Mouse (Mus musculus) cortical plate, adult 2 months (tissue): ENCODE measurements around the gene Elf2. TPM values are rescaled to one million over a fixed set of nuclear protein-coding genes. Genes with fewer than 3 reads are reported as not detected.
"Not testable (repeated sequence)": the region's sequence is repeated elsewhere in the genome, so short reads cannot be mapped to it uniquely, and the experiment has no call there.

Source experiments
- H3K27ac ChIP-seq: fragments of 200-500 bp; 2 replicates; pipeline ENCODE4 v1.5.1; 2012; ENCODE audit warnings: low read length, control low read depth, inconsistent platforms; ENCODE audit not compliant: insufficient read depth
- H3K4me1 ChIP-seq: fragments of 200-500 bp; 2 replicates; pipeline ENCODE4 v1.6.1; 2011; ENCODE audit warnings: low read length; ENCODE audit not compliant: control insufficient read depth, insufficient read depth
- H3K4me3 ChIP-seq: fragments of 200-500 bp; 2 replicates; pipeline ENCODE4 v1.5.1; 2011; ENCODE audit warnings: mild to moderate bottlenecking, low read length, control low read depth; ENCODE audit not compliant: insufficient read depth
- CTCF ChIP-seq: fragments of 200-500 bp; IDR thresholded peaks from 2 replicates; pipeline ENCODE4 v1.5.1; 2011; ENCODE audit warnings: mild to moderate bottlenecking, control low read depth, low read length; ENCODE audit not compliant: insufficient read depth; ENCODE audit errors: extremely low read depth
- POLR2A ChIP-seq: fragments of 200-500 bp; IDR thresholded peaks from 2 replicates; pipeline ENCODE4 v1.6.1; 2011; ENCODE audit warnings: mild to moderate bottlenecking, low read length, control low read depth; ENCODE audit not compliant: insufficient read depth; ENCODE audit errors: extremely low read depth
- polyA plus RNA-seq: library from polyadenylated mRNA; depleted of rRNA; stranded (reverse); fragments of >200 nt; gene quantifications from 2 replicates; pipeline ENCODE4 v1.2.3, GENCODE M21; 2012

The Elf2 gene
- polyA plus RNA-seq, 1 experiment: 25.9 TPM

- peaks cover 3% of the 10 kb centered on the region; the same call in 1 of the 2 replicates for H3K4me1 ChIP-seq
Measured at GRCm38 (mm10) chr3:51223556-51223955, 116.9 kb downstream of the Elf2 start.

GRCm38 (mm10) chr3:51222834-51223460 lies 117.5 kb downstream of the Elf2 start:
- Histone ChIP-seq H3K4me1 (peaks cover 3% of the 10 kb centered on the region; the same call in 1 of the 2 replicates), H3K4me3 (no peak overlapping the region), H3K27ac (no peak overlapping the region)
- TF ChIP-seq CTCF (no peak), POLR2A (no peak)

More at GRCm38 (mm10) chr3:51223556-51223955, 116.9 kb downstream of the Elf2 start:
- no peak overlapping the region for H3K27ac ChIP-seq
- TF ChIP-seq POLR2A (no peak), CTCF (no peak)
- H3K4me3 ChIP-seq: no peak overlapping the region; the same call in 1 of the 2 replicates

GRCm38 (mm10) chr3:51222302-51222701 lies 118.2 kb downstream of the Elf2 start:
- Histone ChIP-seq H3K4me3 (no peak overlapping the region), H3K4me1 (peaks cover 3% of the 10 kb centered on the region; the same call in 1 of the 2 replicates), H3K27ac (no peak overlapping the region)
- TF ChIP-seq CTCF (no peak), POLR2A (no peak)

DNA sequence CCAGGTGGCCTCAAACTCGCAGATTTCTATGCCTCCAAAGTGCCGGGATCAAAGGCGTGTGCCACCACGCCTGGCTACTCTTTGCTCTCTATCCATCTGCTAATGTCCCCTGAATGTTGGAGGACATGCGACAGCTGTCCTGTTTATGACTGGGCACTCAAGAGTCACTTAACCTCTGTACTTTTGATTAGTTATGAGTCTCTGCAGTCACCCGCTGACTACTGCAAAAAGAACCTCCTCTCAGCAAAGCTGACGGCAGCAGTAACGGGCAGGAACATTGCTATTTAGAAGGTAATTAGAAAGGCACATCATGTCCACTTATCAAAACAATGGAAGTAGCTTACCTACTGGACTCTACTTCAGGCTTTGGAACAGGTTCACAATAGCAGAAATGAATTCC lies 118.6 kb downstream of the Elf2 start:
- no peak for TF ChIP-seq POLR2A
- no peak for TF ChIP-seq CTCF
- Histone ChIP-seq H3K4me1 (peaks cover 3% of the 10 kb centered on the region; the same call in 1 of the 2 replicates), H3K27ac (no peak overlapping the region), H3K4me3 (no peak overlapping the region)

- H3K4me3 ChIP-seq: no peak overlapping the region
- TF ChIP-seq POLR2A: no peak
- no peak for TF ChIP-seq CTCF
- H3K4me1 ChIP-seq: no peaks in the 10 kb centered on the region
- H3K27ac ChIP-seq: no peak overlapping the region
Measured at GRCm38 (mm10) chr3:51220846-51221245, 119.6 kb downstream of the Elf2 start.

GRCm38 (mm10) chr3:51219213-51219612 lies 121.2 kb downstream of the Elf2 start:
- no peak for TF ChIP-seq CTCF
- TF ChIP-seq POLR2A: no peak
- Histone ChIP-seq H3K27ac (no peak overlapping the region), H3K4me3 (no peak overlapping the region), H3K4me1 (no peaks in the 10 kb centered on the region)

- not testable (repeated sequence) for H3K4me1 ChIP-seq, H3K4me3 ChIP-seq, H3K27ac ChIP-seq
Measured at GRCm38 (mm10) chr3:51218385-51218784, 122.1 kb downstream of the Elf2 start.

GRCm38 (mm10) chr3:51216351-51216750 lies 124.1 kb downstream of the Elf2 start:
- not testable (repeated sequence) for H3K27ac ChIP-seq, H3K4me3 ChIP-seq

GRCm38 (mm10) chr3:51215681-51216080 lies 124.8 kb downstream of the Elf2 start:
- no peak overlapping the region for H3K4me3 ChIP-seq
- TF ChIP-seq POLR2A (no peak), CTCF (no peak)
- H3K4me1 ChIP-seq: no peaks in the 10 kb centered on the region
- H3K27ac ChIP-seq: no peak overlapping the region

More at GRCm38 (mm10) chr3:51216351-51216750, 124.1 kb downstream of the Elf2 start:
- H3K4me1 ChIP-seq: not testable (repeated sequence)

- Histone ChIP-seq H3K27ac (no peak overlapping the region), H3K4me3 (no peak overlapping the region), H3K4me1 (no peaks in the 10 kb centered on the region)
- no peak for TF ChIP-seq CTCF
- no peak for TF ChIP-seq POLR2A
Measured at GRCm38 (mm10) chr3:51213111-51213510, 127.4 kb downstream of the Elf2 start.
